Mouse (Mus musculus) frontal cortex, postnatal 36 days (tissue): ENCODE measurements at regions not wholly inside any gene's neighbourhood (a gene's known extent, or its start where the extent isn't known, plus 50 kb on each side); places are given as distances from the start of the nearest gene placed in this dataset.
"Not testable (repeated sequence)": the region's sequence is repeated elsewhere in the genome, so short reads cannot be mapped to it uniquely, and the experiment has no call there.

Source experiments
- DNase-seq, 2 experiments: peaks; one replicate each; pipeline ENCODE4 v3.0.0; 2022; ENCODE audit warnings: low spot score in 2 of 2

GRCm38 (mm10) chr12:15124179-15124578 is 692.5 kb downstream of the Trib2 start:
- DNase-seq, result no peak

GRCm38 (mm10) chr12:15122586-15123212 is 694.0 kb downstream of the Trib2 start:
- DNase-seq, result peak in 1 of 2 experiments; percentile 31

- DNase-seq, result no peak
Measured at GRCm38 (mm10) chr12:15115556-15115955, 701.2 kb downstream of the Trib2 start.

GRCm38 (mm10) chr12:15114793-15115192 is 701.9 kb downstream of the Trib2 start:
- no peak for DNase-seq

GRCm38 (mm10) chr12:15111049-15111448 is 705.7 kb downstream of the Trib2 start:
- no peak for DNase-seq

GRCm38 (mm10) chr12:15104876-15105275 is 711.8 kb downstream of the Trib2 start:
- no peak for DNase-seq

- peak; percentile 2 to 26 for DNase-seq
Measured at GRCm38 (mm10) chr12:15078615-15079014, 738.1 kb downstream of the Trib2 start.

GRCm38 (mm10) chr12:15064351-15064750 is 752.4 kb downstream of the Trib2 start:
- no peak for DNase-seq

GRCm38 (mm10) chr12:15051387-15051786 is 765.3 kb downstream of the Trib2 start:
- DNase-seq, result no peak

GRCm38 (mm10) chr12:15043264-15043663 is 773.5 kb downstream of the Trib2 start:
- no peak for DNase-seq

- DNase-seq, result no peak
Measured at GRCm38 (mm10) chr12:15011091-15011490, 805.6 kb downstream of the Trib2 start.

- DNase-seq, result not testable (repeated sequence)
Measured at GRCm38 (mm10) chr12:15002401-15002800, 814.3 kb downstream of the Trib2 start.
